Mouse (Mus musculus) embryonic fibroblast, embryonic 13.5 days (primary cell): ENCODE results near the gene Trim58.

Experiments
- CTCF ChIP-seq: IDR thresholded peaks from 2 replicates; pipeline ENCODE4 v1.5.1; 2011; ENCODE audit warnings: mild to moderate bottlenecking, control low read depth, low read length, moderate library complexity, borderline replicate concordance; ENCODE audit not compliant: insufficient read depth
- POLR2A ChIP-seq: IDR thresholded peaks from 2 replicates; pipeline ENCODE4 v1.6.1; 2011; ENCODE audit warnings: low read depth, mild to moderate bottlenecking, control low read depth, low read length, moderate library complexity

GRCm38 (mm10) chr11:58607030-58607429 lies 33.2 kb upstream of the Trim58 start:
- TF ChIP-seq CTCF (no peak), POLR2A (no peak)
